Mouse (Mus musculus) embryonic facial prominence, embryonic 15.5 days (tissue): ENCODE results near the gene Gm10135. TPM values are rescaled to one million over a fixed set of nuclear protein-coding genes. Genes with fewer than 3 reads are reported as not detected.

Experiments used
- ATAC-seq: fragments of 200-750 bp; cut with Nextera tagmentation; 2 replicates; pipeline ENCODE4 v1.8.0; 2017; ENCODE audit warnings: low read depth, moderate TSS enrichment; ENCODE audit not compliant: insufficient number of reproducible peaks, low FRiP score, low TSS enrichment
- H3K27ac ChIP-seq: fragments of 300-500 bp; sonication (generic); replicated peaks from 2 replicates; pipeline ENCODE4 v1.5.1; 2015; ENCODE audit warnings: mild to moderate bottlenecking, inconsistent platforms
- H3K27me3 ChIP-seq: fragments of 300-500 bp; sonication (generic); 2 replicates; pipeline ENCODE4 v1.6.1; 2015; ENCODE audit warnings: inconsistent platforms
- H3K36me3 ChIP-seq: fragments of 300-500 bp; sonication (generic); 2 replicates; pipeline ENCODE4 v1.6.1; 2015; ENCODE audit warnings: mild to moderate bottlenecking, inconsistent platforms
- H3K4me1 ChIP-seq: fragments of 300-500 bp; sonication (generic); 2 replicates; pipeline ENCODE4 v1.6.1; 2015; ENCODE audit warnings: inconsistent platforms
- H3K4me2 ChIP-seq: fragments of 300-500 bp; sonication (generic); replicated peaks from 2 replicates; pipeline ENCODE4 v1.6.1; 2015; ENCODE audit warnings: mild to moderate bottlenecking, inconsistent platforms
- H3K4me3 ChIP-seq: fragments of 300-500 bp; sonication (generic); replicated peaks from 2 replicates; pipeline ENCODE4 v1.5.1; 2015; ENCODE audit warnings: mild to moderate bottlenecking, inconsistent platforms
- H3K9ac ChIP-seq: fragments of 300-500 bp; sonication (generic); 2 replicates; pipeline ENCODE4 v1.6.1; 2015; ENCODE audit warnings: inconsistent platforms
- H3K9me3 ChIP-seq: fragments of 300-500 bp; sonication (generic); replicated peaks from 2 replicates; pipeline ENCODE4 v1.6.1; 2016; ENCODE audit warnings: inconsistent platforms
- WGBS: fragments of 180-500 bp; shearing (Covaris S2); methylation state at CpG from one replicate; pipeline ENCODE4 v1.1.7; 2015; 5-methylcytosine and 5-hydroxymethylcytosine counted together
- polyA plus RNA-seq: library from polyadenylated mRNA; unstranded; fragments of >200 nt; fragmentation: Nextera tagmentation; extraction: Ambion mirVana; gene quantifications from 2 replicates; pipeline ENCODE4 v1.2.1, GENCODE M21; 2015

The Gm10135 gene
- polyA plus RNA-seq, 1 experiment from 2014 or later = not detected

DNA sequence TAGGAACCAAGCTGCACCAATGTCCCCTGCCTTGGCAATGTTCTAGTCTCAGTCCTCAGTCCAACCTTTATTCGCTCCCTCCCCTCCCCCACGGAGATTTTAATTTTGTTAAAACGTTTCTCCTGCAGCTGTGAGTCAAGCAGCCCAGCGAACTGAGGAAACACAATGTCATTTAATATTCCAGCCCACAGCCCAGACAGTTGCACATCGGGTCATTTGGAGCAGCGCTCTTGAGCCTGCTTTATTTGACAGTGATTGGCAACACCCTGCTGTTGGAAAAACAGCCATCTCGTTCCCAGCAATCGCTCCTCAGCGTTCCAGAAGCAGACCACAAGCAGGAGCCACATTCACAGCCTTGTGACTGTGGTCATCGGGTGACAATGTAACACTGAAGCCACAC, 20.9 kb upstream of the Gm10135 start:
- Histone ChIP-seq H3K27ac (no peak overlapping the region), H3K4me1 (no peaks in the 10 kb centered on the region), H3K9me3 (no peaks in the 10 kb centered on the region), H3K36me3 (no peaks in the 10 kb centered on the region), H3K9ac (no peak overlapping the region), H3K27me3 (no peaks in the 10 kb centered on the region), H3K4me2 (no peak overlapping the region), H3K4me3 (no peak overlapping the region)
- 33% methylated on average over 10 of the region's 10 CpGs for WGBS
- ATAC-seq = no peak

DNA sequence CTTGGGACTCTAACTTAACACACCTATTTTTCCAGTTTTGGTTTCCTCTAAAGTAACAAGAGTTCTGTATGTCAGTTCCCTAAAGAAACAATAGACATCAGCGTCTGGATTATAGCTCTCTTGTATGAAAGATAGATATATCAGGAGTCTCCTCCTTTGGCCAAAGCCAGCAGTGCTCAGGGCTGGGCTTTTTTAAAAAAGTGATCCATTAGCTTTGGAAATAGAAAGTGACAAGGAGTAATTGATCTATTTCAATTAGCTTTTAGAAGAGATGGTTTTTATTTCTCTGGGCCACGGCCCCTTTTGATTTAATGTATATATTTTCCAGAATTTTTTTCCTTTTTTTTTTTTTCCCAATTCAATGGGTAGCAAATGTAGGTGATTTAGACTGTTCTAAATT, 20.4 kb upstream of the Gm10135 start:
- H3K27ac ChIP-seq = no peak overlapping the region
- ATAC-seq = no peak
- no peaks in the 10 kb centered on the region for H3K27me3 ChIP-seq
- no peak overlapping the region for H3K4me2 ChIP-seq
- 71% methylated on average over 2 of the region's 2 CpGs for WGBS
- H3K36me3 ChIP-seq = no peaks in the 10 kb centered on the region
- H3K9ac ChIP-seq = no peak overlapping the region
- no peaks in the 10 kb centered on the region for H3K9me3 ChIP-seq
- H3K4me3 ChIP-seq = no peak overlapping the region
- H3K4me1 ChIP-seq = no peaks in the 10 kb centered on the region

DNA sequence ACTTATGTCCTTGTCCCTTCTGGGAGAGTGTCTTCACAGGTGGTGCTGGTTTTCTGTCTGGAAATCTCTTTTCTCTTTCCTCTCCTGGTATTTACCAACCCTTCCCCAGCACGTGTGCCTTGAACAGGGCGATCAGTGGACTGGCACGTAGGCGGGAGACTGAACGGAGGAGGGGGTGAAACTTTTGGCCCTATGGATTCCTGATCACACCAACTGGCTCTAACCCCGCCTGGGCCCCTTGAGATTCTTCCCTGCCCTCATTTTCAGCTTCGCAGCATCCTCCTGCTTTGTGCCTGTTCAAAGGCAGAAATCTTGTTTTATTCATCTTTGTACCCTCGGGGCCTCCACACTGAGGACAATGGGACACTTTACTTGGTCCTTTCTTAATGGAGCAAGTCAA, 19.9 kb upstream of the Gm10135 start:
- H3K9me3 ChIP-seq = no peaks in the 10 kb centered on the region
- no peak overlapping the region for H3K9ac ChIP-seq
- no peak overlapping the region for H3K4me2 ChIP-seq
- H3K27me3 ChIP-seq = no peaks in the 10 kb centered on the region
- 49% methylated on average over 8 of the region's 8 CpGs for WGBS
- no peak for ATAC-seq
- no peak overlapping the region for H3K4me3 ChIP-seq
- no peaks in the 10 kb centered on the region for H3K36me3 ChIP-seq
- H3K4me1 ChIP-seq = no peaks in the 10 kb centered on the region
- no peak overlapping the region for H3K27ac ChIP-seq

DNA sequence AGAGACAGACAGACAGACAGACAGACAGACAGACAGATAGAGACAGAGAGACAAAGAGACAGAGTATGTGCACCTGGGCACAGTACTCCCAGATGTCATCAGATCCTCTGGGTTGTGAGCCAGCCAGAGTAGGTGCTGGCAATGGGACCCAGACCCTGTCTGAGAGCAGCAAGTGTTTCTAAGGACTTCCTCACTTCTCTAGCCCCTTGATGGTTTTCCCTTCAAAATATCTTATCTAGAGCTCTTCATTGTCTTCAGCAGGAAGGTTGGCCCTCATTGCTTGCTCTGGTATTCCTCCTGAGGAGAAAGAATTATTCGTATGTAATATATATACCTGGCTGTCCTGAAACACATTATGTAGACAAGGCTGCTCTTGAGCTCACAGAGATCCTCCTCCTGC, 18.0 kb upstream of the Gm10135 start:
- Histone ChIP-seq H3K36me3 (no peaks in the 10 kb centered on the region), H3K4me1 (no peaks in the 10 kb centered on the region), H3K4me2 (no peak overlapping the region), H3K4me3 (no peak overlapping the region), H3K27ac (no peak overlapping the region), H3K27me3 (no peaks in the 10 kb centered on the region), H3K9ac (no peak overlapping the region), H3K9me3 (no peaks in the 10 kb centered on the region)
- no peak for ATAC-seq
- WGBS = 82% methylated on average over 1 of the region's 1 CpGs

DNA sequence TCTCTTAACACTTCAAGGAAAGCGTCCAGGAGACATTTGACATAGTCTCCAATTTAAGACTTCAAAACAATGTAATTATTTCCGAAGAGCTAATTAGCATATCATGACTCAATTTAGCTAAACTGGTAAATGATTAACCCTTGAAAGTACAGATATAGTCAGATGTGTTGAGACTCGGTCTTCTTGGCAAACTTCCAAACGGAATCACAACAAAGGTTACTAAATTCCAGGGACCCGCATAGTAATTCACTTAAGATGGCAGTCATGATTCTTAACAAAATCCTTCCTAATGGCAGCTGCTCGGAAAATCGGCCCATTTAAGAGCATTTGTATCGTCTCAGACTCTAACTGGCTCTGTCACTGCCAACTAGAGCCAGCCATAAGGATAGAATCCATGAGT, 15.3 kb upstream of the Gm10135 start:
- no peaks in the 10 kb centered on the region for H3K36me3 ChIP-seq
- 36% methylated on average over 8 of the region's 8 CpGs for WGBS
- no peak overlapping the region for H3K27ac ChIP-seq
- H3K9ac ChIP-seq = no peak overlapping the region
- H3K27me3 ChIP-seq = no peaks in the 10 kb centered on the region
- ATAC-seq = no peak
- no peaks in the 10 kb centered on the region for H3K9me3 ChIP-seq
- H3K4me2 ChIP-seq = no peak overlapping the region
- H3K4me1 ChIP-seq = no peaks in the 10 kb centered on the region
- no peak overlapping the region for H3K4me3 ChIP-seq

DNA sequence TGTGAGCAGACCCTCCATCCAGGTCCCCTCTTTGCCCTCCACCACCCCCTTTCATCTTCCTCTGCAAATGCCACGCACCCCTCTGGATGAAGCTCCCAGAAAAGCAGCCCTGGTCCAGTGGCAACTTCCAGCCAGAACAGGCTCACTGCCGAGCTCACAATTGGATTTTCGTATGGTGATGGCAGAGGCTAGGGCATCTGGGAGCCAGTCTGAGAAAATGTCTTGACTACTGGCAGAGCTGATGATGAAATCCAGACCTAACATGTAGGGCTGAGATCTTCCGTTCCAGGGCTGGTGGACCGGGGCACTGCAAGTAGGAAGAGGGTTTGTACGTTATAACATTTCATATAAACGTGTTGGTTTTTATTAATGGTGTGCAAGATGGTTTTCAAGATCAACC, 13.3 kb upstream of the Gm10135 start:
- Histone ChIP-seq H3K4me2 (no peak overlapping the region), H3K4me1 (no peaks in the 10 kb centered on the region), H3K4me3 (no peak overlapping the region), H3K9ac (no peak overlapping the region), H3K27ac (no peak overlapping the region), H3K27me3 (no peaks in the 10 kb centered on the region), H3K9me3 (no peaks in the 10 kb centered on the region), H3K36me3 (no peaks in the 10 kb centered on the region)
- WGBS = 71% methylated on average over 7 of the region's 7 CpGs
- ATAC-seq = no peak

DNA sequence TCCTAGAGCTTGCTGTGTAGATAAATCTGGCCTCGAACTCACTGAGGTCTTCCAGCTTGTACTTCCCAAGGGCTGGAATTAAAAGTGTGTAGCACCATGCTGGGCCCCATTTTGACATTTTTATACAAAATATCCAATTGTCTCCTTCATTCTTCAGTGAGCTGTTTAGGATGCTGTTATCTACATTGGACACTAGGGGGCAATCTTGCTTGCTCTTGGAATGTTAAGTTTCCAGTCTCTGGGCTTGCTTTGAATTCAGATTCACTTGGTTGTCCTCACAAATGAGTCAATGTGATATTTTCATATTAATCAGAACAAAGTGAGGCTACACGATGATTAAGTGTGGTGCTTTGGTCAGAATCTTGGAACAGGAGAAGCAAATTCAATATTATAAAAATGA, 9.6 kb upstream of the Gm10135 start:
- WGBS = 9% methylated on average over 2 of the region's 2 CpGs
- no peak for ATAC-seq
- Histone ChIP-seq H3K36me3 (peaks cover 6% of the 10 kb centered on the region; the same call in 1 of the 2 replicates), H3K9ac (no peak overlapping the region), H3K4me2 (no peak overlapping the region), H3K4me3 (no peak overlapping the region), H3K27me3 (no peaks in the 10 kb centered on the region), H3K9me3 (no peaks in the 10 kb centered on the region), H3K27ac (no peak overlapping the region), H3K4me1 (peaks cover 4% of the 10 kb centered on the region; the same call in 1 of the 2 replicates)

DNA sequence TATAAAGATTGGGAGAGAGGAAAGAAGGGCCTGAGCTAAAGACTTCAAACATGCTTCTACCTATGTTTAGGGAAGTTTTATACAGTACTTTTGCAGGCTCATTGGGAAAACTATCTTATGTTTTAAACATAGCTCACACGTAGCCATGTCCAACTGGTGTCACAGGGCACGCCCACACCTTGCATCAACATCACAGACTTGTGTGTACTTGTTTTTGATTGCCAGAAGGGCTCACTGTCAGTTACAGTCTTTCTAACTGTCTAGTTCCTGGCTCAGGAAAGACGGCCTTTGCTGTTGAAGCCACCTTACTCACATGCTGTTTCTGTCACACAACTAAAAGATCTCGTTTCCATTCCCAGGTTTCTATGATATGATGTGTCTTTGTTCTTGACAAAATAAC, 2.0 kb upstream of the Gm10135 start:
- no peak for ATAC-seq
- H3K9ac ChIP-seq = no peak overlapping the region
- H3K4me2 ChIP-seq = no peak overlapping the region
- H3K27ac ChIP-seq = no peak overlapping the region
- WGBS = 67% methylated on average over 4 of the region's 4 CpGs
- peaks cover 36% of the 10 kb centered on the region for H3K36me3 ChIP-seq
- no peak overlapping the region for H3K4me3 ChIP-seq
- no peaks in the 10 kb centered on the region for H3K9me3 ChIP-seq
- no peaks in the 10 kb centered on the region for H3K27me3 ChIP-seq
- peaks cover under 1% of the 10 kb centered on the region; the same call in 1 of the 2 replicates for H3K4me1 ChIP-seq

DNA sequence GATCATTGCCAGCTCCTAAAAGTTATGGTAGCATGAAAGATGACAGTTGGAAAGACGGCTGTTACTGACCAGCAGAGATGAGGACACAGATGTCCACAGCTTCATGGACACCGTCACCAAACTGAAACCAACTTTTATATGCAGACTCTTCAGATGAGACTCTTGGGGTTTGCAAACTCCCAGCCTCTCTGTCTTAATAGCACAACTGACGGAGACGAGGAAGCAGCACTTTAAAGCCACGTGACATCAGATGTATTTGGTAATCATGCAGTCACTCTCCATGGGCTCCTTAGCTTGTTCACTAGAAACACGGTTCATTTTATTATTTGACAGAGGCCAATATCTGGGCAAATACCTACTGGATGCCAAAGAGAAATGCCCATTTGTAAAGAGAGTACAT, 1.5 kb upstream of the Gm10135 start:
- no peak for ATAC-seq
- H3K36me3 ChIP-seq = peaks cover 36% of the 10 kb centered on the region
- no peak overlapping the region for H3K9ac ChIP-seq
- H3K9me3 ChIP-seq = no peaks in the 10 kb centered on the region
- 85% methylated on average over 6 of the region's 6 CpGs for WGBS
- H3K27me3 ChIP-seq = no peaks in the 10 kb centered on the region
- no peak overlapping the region for H3K4me2 ChIP-seq
- no peak overlapping the region for H3K27ac ChIP-seq
- no peak overlapping the region for H3K4me3 ChIP-seq
- no peaks in the 10 kb centered on the region for H3K4me1 ChIP-seq

DNA sequence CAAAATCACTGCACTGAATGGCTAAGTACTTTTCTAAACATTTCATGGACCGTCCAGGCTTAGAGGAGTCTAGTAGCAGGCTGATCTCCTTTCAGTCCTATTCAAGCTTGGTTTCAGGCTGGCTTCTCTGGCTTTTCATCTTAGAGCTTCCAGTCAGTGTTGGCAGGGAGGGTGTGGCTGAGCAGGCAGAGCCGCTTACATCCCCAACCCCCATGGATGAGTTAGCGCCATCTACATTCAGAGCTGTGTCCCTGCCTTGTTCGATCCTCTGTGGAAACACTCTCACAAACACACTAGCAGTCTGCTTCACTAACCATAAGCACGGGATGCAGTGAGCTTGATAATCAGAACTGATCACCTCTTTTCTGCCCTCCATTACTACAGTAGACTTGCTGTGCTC, 1.6 kb downstream of the Gm10135 start:
- no peak overlapping the region for H3K4me2 ChIP-seq
- ATAC-seq = no peak
- H3K36me3 ChIP-seq = peaks cover 41% of the 10 kb centered on the region
- no peaks in the 10 kb centered on the region for H3K4me1 ChIP-seq
- H3K4me3 ChIP-seq = no peak overlapping the region
- 61% methylated on average over 5 of the region's 5 CpGs for WGBS
- H3K27ac ChIP-seq = no peak overlapping the region
- H3K27me3 ChIP-seq = no peaks in the 10 kb centered on the region
- no peak overlapping the region for H3K9ac ChIP-seq
- H3K9me3 ChIP-seq = no peaks in the 10 kb centered on the region

DNA sequence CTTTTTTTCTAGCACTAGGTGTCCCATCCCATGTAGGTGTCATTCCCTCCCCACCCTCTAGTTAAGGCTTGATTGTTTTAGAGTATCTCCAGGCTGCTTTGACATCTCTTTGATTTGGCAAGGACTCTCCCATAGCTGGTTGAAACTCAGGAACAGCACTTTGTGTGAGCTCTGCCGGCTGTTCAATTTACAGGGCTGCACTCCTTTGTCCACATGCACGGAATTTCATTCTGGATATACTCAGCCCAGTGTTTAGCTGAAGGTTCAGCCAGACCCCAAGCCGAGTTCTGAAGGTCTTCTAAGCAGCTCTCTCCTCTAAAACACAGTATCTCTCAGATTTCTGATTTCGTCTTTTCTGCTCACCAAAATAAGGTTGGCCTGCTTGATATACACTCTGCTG, 2.1 kb downstream of the Gm10135 start:
- no peaks in the 10 kb centered on the region for H3K4me1 ChIP-seq
- peaks cover 41% of the 10 kb centered on the region for H3K36me3 ChIP-seq
- 63% methylated on average over 4 of the region's 4 CpGs for WGBS
- H3K27ac ChIP-seq = no peak overlapping the region
- no peaks in the 10 kb centered on the region for H3K9me3 ChIP-seq
- no peak for ATAC-seq
- no peaks in the 10 kb centered on the region for H3K27me3 ChIP-seq
- H3K9ac ChIP-seq = no peak overlapping the region
- H3K4me3 ChIP-seq = no peak overlapping the region
- H3K4me2 ChIP-seq = no peak overlapping the region

DNA sequence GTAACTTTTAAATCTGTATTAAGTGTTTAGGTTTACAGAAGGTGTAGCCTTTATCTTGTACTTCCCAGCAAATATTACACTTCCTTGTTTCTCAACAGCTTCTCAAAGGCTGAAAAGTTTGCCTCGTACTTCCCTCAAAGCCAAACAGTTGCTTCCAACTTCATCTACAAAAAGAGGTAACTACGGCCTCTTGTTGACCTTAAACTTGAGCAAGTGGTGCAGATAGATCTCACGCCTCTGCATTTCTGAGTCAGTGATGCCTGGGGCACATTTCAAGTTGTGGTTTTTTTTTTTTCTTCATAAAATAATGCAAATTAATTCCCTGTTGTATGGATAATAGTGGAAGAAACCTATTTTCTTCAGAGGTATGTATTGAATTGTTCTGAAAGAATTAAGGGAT, 8.8 kb downstream of the Gm10135 start:
- WGBS = 74% methylated on average over 3 of the region's 3 CpGs
- H3K27ac ChIP-seq = no peak overlapping the region
- ATAC-seq = no peak
- H3K4me2 ChIP-seq = no peak overlapping the region
- peaks cover 29% of the 10 kb centered on the region for H3K36me3 ChIP-seq
- H3K9ac ChIP-seq = no peak overlapping the region
- no peak overlapping the region for H3K4me3 ChIP-seq
- H3K9me3 ChIP-seq = no peaks in the 10 kb centered on the region
- no peaks in the 10 kb centered on the region for H3K4me1 ChIP-seq
- no peaks in the 10 kb centered on the region for H3K27me3 ChIP-seq
